Mouse (Mus musculus): ENCODE data around the gene Serpinb9.
A peak's percentile ranks its signal among the peaks of the same experiment; 100 is the strongest.
"Not testable (repeated sequence)": the region's sequence is repeated elsewhere in the genome, so short reads cannot be mapped to it uniquely, and the experiment has no call there.

Serpinb9 gene

DNA sequence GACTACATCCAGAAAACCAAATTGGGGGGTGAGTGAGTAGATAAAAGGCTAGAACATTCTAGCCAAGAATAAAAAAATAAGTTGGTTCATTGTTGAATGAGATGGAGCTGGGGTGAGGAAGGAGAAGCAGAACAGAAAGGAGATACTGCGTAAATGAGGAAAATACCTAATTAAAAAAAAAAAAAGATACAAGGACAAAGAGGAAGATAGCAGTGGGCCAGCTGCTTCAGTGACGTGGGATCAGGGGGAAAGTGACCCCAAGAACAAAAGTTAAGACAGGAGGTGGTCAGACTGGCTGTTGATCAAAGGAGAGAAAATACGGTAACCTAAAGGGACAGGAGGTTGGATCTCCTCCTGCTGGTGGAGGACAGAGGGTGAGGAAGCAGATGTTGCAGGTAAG is at the start of gene Serpinb9:
Serpinb9 (plus strand) TSS at position 301 of the 400 bp plus-strand sequence.
- DNase-seq (ENCODE audit: low spot score) = no peak

GRCm38 (mm10) chr13:32956537-32956936 is 46.5 kb upstream of the Serpinb9 start:
- DNase-seq (ENCODE audit: low spot score) = no peak

GRCm38 (mm10) chr13:32957917-32958316 is 45.1 kb upstream of the Serpinb9 start:
- no peak for DNase-seq (ENCODE audit: low spot score)

DNA sequence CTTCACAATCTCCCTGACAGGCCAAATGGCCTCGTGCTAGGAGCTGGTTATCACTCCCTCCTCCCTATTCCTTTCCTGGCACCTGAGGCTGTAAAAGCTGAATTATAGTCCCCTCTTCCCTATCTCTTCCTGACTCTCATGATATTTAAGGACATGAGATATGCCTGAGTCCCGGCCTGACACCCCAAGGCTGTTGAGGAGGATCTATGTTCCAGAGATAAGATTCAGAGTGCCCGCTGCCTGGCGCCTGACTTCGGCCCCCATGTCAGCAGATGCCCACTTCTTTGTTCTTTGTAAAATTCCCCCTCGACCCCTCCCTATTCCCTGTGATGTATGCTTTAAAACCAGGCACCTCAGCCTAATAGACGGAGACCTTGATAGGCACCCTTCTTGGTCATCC is 44.5 kb upstream of the Serpinb9 start:
- not testable (repeated sequence) for DNase-seq (ENCODE audit: low spot score)

GRCm38 (mm10) chr13:32963990-32964753 is 38.9 kb upstream of the Serpinb9 start:
- no peak for DNase-seq (ENCODE audit: low spot score)

GRCm38 (mm10) chr13:32964989-32965811 is 37.9 kb upstream of the Serpinb9 start, which contains the start of gene Serpinb6b:
Serpinb6b (plus strand) TSS chr13:32965209.
- peak; percentile 33 for DNase-seq (ENCODE audit: low spot score)

DNA sequence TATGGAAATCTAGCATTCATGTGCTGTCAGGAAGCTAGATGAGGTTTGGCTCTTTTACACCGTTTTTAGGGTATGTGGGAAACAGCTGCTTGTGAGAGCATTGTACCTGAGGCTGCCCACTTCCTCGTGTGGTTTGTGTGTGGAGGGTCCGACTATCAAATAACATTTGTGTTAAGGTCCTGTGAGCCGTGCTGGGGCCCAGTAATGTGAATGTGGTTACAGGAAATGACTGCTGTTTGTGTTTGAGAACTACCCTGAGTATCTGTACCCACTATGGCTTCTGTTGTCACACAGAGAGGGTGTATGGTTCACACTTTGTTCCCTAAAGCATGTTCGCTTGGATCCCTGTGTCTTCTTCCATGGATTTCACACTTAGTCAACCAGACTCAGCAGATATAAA is 36.9 kb upstream of the Serpinb9 start:
- no peak for DNase-seq (ENCODE audit: low spot score)

- no peak for DNase-seq (ENCODE audit: low spot score)
These were observed 35.8 kb upstream of the Serpinb9 start for GRCm38 (mm10) chr13:32967233-32967632.

GRCm38 (mm10) chr13:32968353-32968984 is 34.6 kb upstream of the Serpinb9 start:
- no peak for DNase-seq (ENCODE audit: low spot score)

DNA sequence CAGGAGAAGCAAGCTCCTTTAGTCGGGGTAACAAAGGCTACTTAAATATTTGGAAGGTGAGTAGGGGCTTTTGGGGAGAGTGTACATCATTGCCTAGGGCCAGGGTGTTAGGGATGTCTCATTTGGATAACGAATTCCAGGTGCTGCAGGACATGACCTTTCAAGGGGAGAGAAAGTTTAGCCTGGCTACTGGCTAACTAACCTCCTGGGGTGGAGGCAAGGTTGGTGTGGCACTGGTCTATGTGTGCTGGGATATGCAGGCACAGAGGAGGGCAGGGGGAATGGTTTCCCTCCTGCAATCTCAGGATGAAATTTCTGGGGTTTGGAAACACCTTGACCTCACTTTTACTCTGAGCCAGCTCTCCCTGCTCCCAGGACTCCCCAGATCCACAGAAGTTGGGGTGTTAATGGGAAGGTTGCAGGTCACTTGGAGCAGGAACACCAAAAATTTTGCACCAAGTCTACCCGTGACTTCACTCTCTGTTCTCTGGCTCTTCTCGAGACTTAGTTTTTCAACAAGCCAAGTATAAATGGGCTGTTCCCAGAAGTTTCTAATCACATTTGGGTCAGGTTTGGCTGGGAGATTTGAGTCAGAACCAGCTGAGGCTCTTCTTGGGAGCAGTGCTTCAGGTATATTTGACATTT is 33.9 kb upstream of the Serpinb9 start:
- DNase-seq (ENCODE audit: low spot score) = no peak

DNA sequence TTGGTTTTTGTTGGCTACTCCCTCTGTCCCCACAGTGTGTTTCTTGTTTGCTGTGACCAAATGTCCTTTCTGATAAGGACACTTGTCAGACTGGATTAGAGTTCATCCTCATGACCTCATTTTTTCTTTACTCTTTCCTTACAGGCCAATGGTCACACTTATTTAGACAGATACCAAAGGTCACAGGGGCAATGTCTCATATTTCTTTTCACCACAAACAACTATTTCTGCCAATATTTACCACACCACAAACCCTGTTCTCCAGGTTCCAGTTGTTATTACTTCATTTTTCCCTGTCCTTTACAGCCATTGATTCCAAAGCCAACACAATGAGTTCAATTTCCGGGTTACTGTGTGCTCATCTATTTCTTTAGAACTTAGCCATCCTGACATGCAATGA is 33.4 kb upstream of the Serpinb9 start:
- DNase-seq (ENCODE audit: low spot score) = no peak

DNA sequence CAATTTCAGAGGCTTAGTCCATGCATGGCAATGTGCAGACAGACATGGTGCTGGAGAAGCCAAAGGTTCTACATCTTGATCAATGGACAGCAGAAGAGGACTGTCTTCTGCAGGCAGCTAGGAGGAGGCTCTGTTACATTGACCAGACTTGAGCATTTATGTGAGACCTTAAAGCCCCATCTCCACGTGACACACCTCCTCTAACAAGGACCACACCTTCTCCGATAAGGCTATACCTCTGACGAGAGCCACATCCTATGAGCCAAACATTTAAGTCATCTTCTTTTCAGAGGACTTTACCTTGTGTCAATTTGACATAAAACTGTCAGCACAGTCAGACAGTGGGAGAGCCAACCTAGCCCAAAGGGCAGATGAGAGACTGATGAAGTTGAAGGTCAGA is 32.3 kb upstream of the Serpinb9 start:
- no peak for DNase-seq (ENCODE audit: low spot score)

- DNase-seq (ENCODE audit: low spot score) = no peak
These were observed 28.8 kb upstream of the Serpinb9 start for GRCm38 (mm10) chr13:32974268-32974667.

- DNase-seq (ENCODE audit: low spot score) = no peak
These were observed 28.1 kb upstream of the Serpinb9 start for GRCm38 (mm10) chr13:32974889-32975460.

DNA sequence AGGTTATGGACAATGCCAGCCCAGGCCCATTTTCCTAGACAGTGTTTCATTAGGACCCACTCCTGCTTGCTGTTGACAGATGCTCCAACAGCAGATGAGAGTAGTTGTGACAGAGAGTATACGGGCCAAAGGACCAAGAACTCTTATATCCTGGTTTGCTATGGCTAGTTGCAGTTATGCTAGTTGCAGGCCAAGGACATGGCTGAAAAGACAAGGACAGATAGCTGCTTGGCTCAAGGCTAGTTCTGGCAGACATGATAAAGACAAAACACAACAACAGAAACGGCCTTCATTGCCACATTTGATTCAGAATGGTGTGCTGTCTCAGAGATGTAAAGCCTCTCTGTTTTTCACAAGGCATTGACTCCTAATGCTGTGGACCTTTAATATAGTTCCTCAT is 27.3 kb upstream of the Serpinb9 start:
- DNase-seq (ENCODE audit: low spot score) = no peak

- DNase-seq (ENCODE audit: low spot score) = no peak
These were observed 20.5 kb upstream of the Serpinb9 start for GRCm38 (mm10) chr13:32982556-32983042.

GRCm38 (mm10) chr13:32986256-32986655 is 16.8 kb upstream of the Serpinb9 start:
- DNase-seq (ENCODE audit: low spot score) = no peak

DNA sequence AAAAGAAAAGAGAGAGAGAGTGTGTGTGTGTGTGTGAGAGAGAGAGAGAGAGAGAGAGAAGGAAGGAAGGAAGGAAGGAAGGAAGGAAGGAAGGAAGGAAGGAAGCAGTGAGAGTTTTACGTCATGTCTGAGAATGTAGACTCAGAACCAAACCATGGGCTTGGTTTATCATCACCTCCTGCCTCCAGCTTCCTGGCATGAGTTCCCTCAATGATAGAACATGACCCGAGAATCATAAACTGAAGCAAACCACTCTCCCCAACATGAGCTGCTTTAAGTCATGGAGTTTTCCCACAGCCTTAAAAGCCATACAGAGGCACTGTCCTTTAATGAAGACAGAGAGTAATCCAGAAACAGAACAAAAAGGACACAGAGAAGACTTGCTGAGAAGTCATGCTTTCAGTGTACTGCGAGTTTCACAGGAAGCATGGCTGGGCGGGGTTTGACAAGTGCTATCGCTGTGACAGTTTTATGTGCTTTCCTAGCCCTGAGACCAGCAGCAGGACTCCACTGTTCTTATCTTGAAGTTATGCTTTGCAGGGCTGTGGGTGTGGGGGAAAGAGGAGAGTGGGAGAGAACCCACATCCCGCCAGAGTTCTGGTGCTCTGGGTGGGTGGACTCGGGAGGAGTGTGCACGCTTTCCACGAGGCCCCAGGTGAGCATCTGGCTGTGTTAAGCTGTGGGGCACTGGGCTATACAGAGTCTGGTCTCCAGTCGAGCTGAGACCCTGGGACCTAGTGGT is 9.7 kb upstream of the Serpinb9 start:
- DNase-seq (ENCODE audit: low spot score) = peak; percentile 18

GRCm38 (mm10) chr13:32993894-32994242 is 9.2 kb upstream of the Serpinb9 start:
- no peak for DNase-seq (ENCODE audit: low spot score)

- no peak for DNase-seq (ENCODE audit: low spot score)
These were observed 8.0 kb upstream of the Serpinb9 start for GRCm38 (mm10) chr13:32995051-32995450.

DNA sequence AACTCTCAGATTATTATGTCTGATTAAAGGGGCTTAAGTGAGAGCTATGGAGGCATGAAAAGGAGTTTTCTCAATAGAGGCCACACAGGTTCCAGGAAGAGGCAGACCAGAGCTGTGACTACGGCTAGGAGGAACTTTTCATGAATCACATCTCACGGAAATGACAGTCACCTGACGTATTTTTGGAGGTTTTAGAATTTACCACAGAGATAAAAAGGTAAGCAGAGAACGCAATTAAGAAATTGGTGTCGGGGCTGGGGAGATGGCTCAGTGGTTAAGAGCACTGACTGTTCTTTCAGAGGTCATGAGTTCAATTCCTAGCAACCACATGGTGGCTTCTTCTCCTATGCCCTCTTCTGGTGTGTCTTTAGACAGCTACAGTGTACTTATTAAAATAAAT is 1.7 kb upstream of the Serpinb9 start:
- no peak for DNase-seq (ENCODE audit: low spot score)

Data from urinary bladder, postnatal 14 days (tissue).